Mouse (Mus musculus): ENCODE measurements around the gene AC140267.1. TPM values are rescaled to one million over a fixed set of nuclear protein-coding genes. Genes with fewer than 3 reads are reported as not detected.

AC140267.1 gene
- not detected in 2 replicates for polyA plus RNA-seq (2015; fragmentation: Nextera tagmentation; extraction: Ambion mirVana)

GRCm38 (mm10) chr15:80235535-80235934 lies at the start of gene AC140267.1:
TSS of gene AC140267.1 (plus strand) at chr15:80235835.
- no peak for TF ChIP-seq CTCF (IDR thresholded peaks at IDR 0.05; ENCODE audit: low read depth)
- peaks cover 7% of the 10 kb centered on the region; the same call in 1 of the 2 replicates for H3K4me1 ChIP-seq (replicated peaks; ENCODE audit: insufficient read depth, low read length)
- H3K9me3 ChIP-seq (replicated peaks; ENCODE audit: low read length) = no peaks in the 10 kb centered on the region
- ATAC-seq (replicated peaks; ENCODE audit: low FRiP score, low read depth) = no peak
- 95% methylated on average over 9 of the region's 9 CpGs for WGBS
- no peak for DNase-seq (ENCODE audit: low spot score)
- peak within 1 kb of the TSS; percentile 90 for H3K4me3 ChIP-seq (replicated peaks; ENCODE audit: low read depth, low read length)
- H3K9ac ChIP-seq (ENCODE audit: low read depth, low read length) = peak within 1 kb of the TSS; percentile 86
- H3K36me3 ChIP-seq (ENCODE audit: insufficient read depth, low read length) = peaks cover 33% of the 10 kb centered on the region
- H3K27me3 ChIP-seq (ENCODE audit: insufficient read depth, low read length) = no peaks in the 10 kb centered on the region
- H3K27ac ChIP-seq = no peak within 1 kb of the TSS
- H3K4me2 ChIP-seq (ENCODE audit: low read length) = peak within 1 kb of the TSS; percentile 56

GRCm38 (mm10) chr15:80188927-80189326 lies 46.7 kb upstream of the AC140267.1 start:
- ATAC-seq (replicated peaks; ENCODE audit: low FRiP score, low read depth) (peak; percentile 77), DNase-seq (ENCODE audit: low spot score) (peak; percentile 22)
- Histone ChIP-seq H3K4me3 (replicated peaks; ENCODE audit: low read depth, low read length) (no peak overlapping the region), H3K4me1 (replicated peaks; ENCODE audit: insufficient read depth, low read length) (peaks cover 12% of the 10 kb centered on the region; the same call in 1 of the 2 replicates), H3K9ac (ENCODE audit: low read depth, low read length) (no peak overlapping the region), H3K36me3 (ENCODE audit: insufficient read depth, low read length) (no peaks in the 10 kb centered on the region), H3K4me2 (ENCODE audit: low read length) (no peak overlapping the region), H3K27ac (peak overlapping the region; percentile 73), H3K27me3 (ENCODE audit: insufficient read depth, low read length) (no peaks in the 10 kb centered on the region), H3K9me3 (replicated peaks; ENCODE audit: low read length) (no peaks in the 10 kb centered on the region)
- WGBS = 69% methylated on average over 5 of the region's 5 CpGs
- no peak for TF ChIP-seq CTCF (IDR thresholded peaks at IDR 0.05; ENCODE audit: low read depth)

DNA sequence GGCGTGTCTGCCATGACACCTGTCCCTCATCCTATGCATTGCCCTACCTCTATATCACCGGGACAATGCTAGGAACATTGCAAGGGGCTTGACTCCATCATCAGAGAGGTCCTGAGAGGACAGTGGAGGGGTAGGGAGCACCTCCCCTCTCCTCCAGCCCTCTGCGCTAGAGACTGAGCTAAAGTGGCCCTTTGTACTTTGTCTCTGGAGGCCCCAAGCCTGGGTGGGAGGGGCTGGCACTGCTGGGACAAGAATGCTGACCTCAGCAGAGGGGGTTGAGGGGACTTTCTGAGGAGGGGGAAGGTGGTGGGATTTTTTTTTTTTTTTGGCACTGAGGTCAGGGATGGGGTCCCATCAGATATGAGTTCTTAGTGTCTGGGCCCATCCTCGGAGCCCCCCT lies 45.6 kb upstream of the AC140267.1 start:
- WGBS = 71% methylated on average over 4 of the region's 4 CpGs
- no peaks in the 10 kb centered on the region for H3K36me3 ChIP-seq (ENCODE audit: insufficient read depth, low read length)
- H3K4me1 ChIP-seq (replicated peaks; ENCODE audit: insufficient read depth, low read length) = peaks cover 12% of the 10 kb centered on the region; the same call in 1 of the 2 replicates
- DNase-seq (ENCODE audit: low spot score) (no peak), ATAC-seq (replicated peaks; ENCODE audit: low FRiP score, low read depth) (peak; percentile 45; the same call in 1 of the 2 replicates)
- H3K9ac ChIP-seq (ENCODE audit: low read depth, low read length) = no peak overlapping the region
- no peaks in the 10 kb centered on the region for H3K9me3 ChIP-seq (replicated peaks; ENCODE audit: low read length)
- no peak overlapping the region for H3K4me3 ChIP-seq (replicated peaks; ENCODE audit: low read depth, low read length)
- no peaks in the 10 kb centered on the region for H3K27me3 ChIP-seq (ENCODE audit: insufficient read depth, low read length)
- peak overlapping the region; percentile 73 for H3K27ac ChIP-seq
- TF ChIP-seq CTCF (IDR thresholded peaks at IDR 0.05; ENCODE audit: low read depth) = no peak
- no peak overlapping the region for H3K4me2 ChIP-seq (ENCODE audit: low read length)

- Histone ChIP-seq H3K27ac (peak overlapping the region; percentile 57), H3K36me3 (ENCODE audit: insufficient read depth, low read length) (no peaks in the 10 kb centered on the region), H3K9me3 (replicated peaks; ENCODE audit: low read length) (no peaks in the 10 kb centered on the region), H3K4me2 (ENCODE audit: low read length) (no peak overlapping the region), H3K27me3 (ENCODE audit: insufficient read depth, low read length) (no peaks in the 10 kb centered on the region), H3K4me3 (replicated peaks; ENCODE audit: low read depth, low read length) (no peak overlapping the region), H3K9ac (ENCODE audit: low read depth, low read length) (no peak overlapping the region), H3K4me1 (replicated peaks; ENCODE audit: insufficient read depth, low read length) (peaks cover 12% of the 10 kb centered on the region; the same call in 1 of the 2 replicates)
- DNase-seq (ENCODE audit: low spot score) (peak; percentile 32), ATAC-seq (replicated peaks; ENCODE audit: low FRiP score, low read depth) (peak; percentile 52; the same call in 1 of the 2 replicates)
- 56% methylated on average over 8 of the region's 8 CpGs for WGBS
- TF ChIP-seq CTCF (IDR thresholded peaks at IDR 0.05; ENCODE audit: low read depth) = no peak
Measured at GRCm38 (mm10) chr15:80191585-80192245, 43.9 kb upstream of the AC140267.1 start.

- H3K9me3 ChIP-seq (replicated peaks; ENCODE audit: low read length) = no peaks in the 10 kb centered on the region
- no peak overlapping the region for H3K9ac ChIP-seq (ENCODE audit: low read depth, low read length)
- H3K27ac ChIP-seq = peak overlapping the region; percentile 54
- ATAC-seq (replicated peaks; ENCODE audit: low FRiP score, low read depth) = no peak
- no peak overlapping the region for H3K4me3 ChIP-seq (replicated peaks; ENCODE audit: low read depth, low read length)
- H3K36me3 ChIP-seq (ENCODE audit: insufficient read depth, low read length) = no peaks in the 10 kb centered on the region
- H3K27me3 ChIP-seq (ENCODE audit: insufficient read depth, low read length) = no peaks in the 10 kb centered on the region
- peaks cover 12% of the 10 kb centered on the region; the same call in 1 of the 2 replicates for H3K4me1 ChIP-seq (replicated peaks; ENCODE audit: insufficient read depth, low read length)
- WGBS = 92% methylated on average over 6 of the region's 6 CpGs
- TF ChIP-seq CTCF (IDR thresholded peaks at IDR 0.05; ENCODE audit: low read depth) = no peak
- DNase-seq (ENCODE audit: low spot score) = no peak
- H3K4me2 ChIP-seq (ENCODE audit: low read length) = no peak overlapping the region
Measured at GRCm38 (mm10) chr15:80192246-80192585, 43.4 kb upstream of the AC140267.1 start.

GRCm38 (mm10) chr15:80192847-80193246 lies 42.8 kb upstream of the AC140267.1 start:
- Histone ChIP-seq H3K27me3 (ENCODE audit: insufficient read depth, low read length) (no peaks in the 10 kb centered on the region), H3K4me1 (replicated peaks; ENCODE audit: insufficient read depth, low read length) (peaks cover 12% of the 10 kb centered on the region; the same call in 1 of the 2 replicates), H3K4me3 (replicated peaks; ENCODE audit: low read depth, low read length) (no peak overlapping the region), H3K9ac (ENCODE audit: low read depth, low read length) (no peak overlapping the region), H3K36me3 (ENCODE audit: insufficient read depth, low read length) (no peaks in the 10 kb centered on the region), H3K9me3 (replicated peaks; ENCODE audit: low read length) (no peaks in the 10 kb centered on the region), H3K27ac (no peak overlapping the region), H3K4me2 (ENCODE audit: low read length) (no peak overlapping the region)
- DNase-seq (ENCODE audit: low spot score) (no peak), ATAC-seq (replicated peaks; ENCODE audit: low FRiP score, low read depth) (no peak)
- TF ChIP-seq CTCF (IDR thresholded peaks at IDR 0.05; ENCODE audit: low read depth) = no peak
- WGBS = 76% methylated on average over 7 of the region's 7 CpGs
